Mouse (Mus musculus): ENCODE results near the gene Josd1.

Josd1 gene

DNA sequence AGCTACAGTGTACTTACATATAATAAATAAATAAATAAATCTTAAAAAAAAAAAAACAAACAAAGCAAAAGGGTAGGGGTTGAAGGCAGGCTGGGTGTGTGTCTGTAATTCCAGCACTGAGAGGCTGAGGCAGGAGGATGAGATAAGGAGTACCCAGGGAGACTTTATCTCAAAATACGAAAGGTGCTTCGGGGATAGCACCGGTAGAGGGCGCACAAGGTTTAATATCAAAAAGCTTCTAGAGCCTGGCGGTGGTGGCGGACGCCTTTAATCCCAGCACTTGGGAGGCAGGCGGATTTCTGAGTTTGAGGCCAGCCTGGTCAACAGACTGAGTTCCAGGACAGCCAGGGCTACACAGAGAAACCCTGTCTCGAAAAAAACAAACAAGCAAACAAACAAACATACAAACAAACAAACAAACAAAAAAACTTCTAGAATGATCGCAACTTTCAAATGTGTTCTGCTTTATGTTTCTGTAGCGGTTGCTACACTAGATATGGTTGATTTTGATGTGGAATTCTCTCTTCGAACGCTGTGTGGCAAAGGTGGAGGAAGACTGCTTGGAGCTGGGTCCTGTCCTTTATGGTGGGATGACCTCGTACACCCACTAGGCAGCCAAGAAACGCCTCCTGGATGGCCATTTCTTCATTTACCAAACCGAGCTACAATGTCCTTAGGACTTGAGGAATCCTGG is 29.7 kb downstream of the Josd1 start:
- DNase-seq (ENCODE audit: low spot score): peak; percentile 72

DNA sequence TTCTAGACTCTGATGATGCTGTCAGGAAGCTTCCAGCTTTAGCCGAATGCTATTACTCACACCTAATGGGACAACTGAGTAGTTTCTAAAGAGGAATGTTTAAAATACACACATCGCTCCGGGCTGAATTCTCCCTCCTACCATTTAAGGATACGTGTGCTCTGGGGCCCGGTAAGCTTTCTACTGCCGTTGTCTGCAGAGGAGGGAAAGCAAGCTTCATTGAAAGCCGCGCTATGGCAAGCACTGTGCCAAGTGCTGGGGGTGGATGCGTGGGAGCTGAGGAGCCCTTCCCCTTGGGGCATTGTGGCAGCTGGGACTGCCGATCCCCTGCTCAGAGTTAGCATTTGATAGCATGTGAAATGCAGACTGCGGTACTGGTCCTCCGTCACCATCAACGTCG is 31.3 kb downstream of the Josd1 start:
- DNase-seq (ENCODE audit: low spot score): no peak

DNA sequence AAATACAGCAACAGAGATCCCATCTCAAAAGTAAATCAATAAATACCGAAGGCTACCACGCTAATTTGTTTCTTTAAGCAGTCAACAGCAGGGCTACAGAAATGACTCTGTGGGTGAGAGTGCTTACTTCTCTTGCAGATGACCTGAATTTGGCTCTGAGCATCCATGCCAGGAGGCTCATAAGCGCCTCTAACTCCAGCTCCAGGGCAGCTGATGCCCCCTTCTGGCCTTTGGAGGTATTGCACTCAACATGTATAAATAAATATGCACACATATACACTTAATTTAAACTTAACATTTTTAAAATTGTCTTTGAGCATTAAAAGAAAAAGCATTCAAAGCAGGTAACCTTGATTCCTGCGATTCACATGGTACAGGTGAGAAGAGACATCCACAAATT is 36.2 kb downstream of the Josd1 start:
- DNase-seq (ENCODE audit: low spot score): no peak

DNA sequence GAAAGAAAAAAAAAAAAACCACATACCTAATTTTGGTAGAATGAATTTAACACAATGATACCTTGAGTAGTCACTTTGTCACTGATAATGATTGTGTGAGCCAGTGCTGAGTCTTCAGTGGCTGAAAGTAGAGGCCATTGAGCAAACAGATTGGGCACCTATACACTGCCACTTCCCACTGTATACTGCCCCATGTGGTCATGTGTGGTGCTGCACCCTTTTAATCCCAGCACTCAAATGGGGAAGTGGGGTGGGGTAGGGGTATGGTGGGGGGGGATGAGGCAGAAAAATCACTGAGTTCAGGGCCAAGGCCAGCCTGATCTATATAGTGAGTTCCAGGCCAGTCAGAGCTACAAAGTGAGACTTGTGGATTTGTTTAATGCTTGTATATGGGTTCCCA is 37.1 kb downstream of the Josd1 start:
- peak; percentile 27 for DNase-seq (ENCODE audit: low spot score)

DNA sequence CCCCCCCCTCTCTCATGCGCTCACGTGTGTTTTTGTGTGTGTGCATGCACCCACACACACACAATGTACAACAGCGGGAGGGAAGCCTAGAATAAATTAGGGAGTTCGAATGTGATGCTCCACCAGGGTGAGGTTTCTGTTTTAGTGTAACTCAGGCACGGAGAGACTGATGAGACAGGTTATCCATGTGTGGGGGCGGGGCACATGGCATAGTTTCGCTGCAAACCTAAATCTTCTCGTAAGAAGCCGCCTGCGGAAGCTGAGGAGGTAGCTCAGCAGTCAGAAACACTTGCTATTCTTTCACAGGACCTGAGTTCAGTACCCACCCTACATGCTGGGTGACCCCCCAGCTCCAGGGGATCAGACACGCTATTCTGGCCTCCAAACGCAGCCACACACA is 39.6 kb downstream of the Josd1 start:
- DNase-seq (ENCODE audit: low spot score): no peak

DNA sequence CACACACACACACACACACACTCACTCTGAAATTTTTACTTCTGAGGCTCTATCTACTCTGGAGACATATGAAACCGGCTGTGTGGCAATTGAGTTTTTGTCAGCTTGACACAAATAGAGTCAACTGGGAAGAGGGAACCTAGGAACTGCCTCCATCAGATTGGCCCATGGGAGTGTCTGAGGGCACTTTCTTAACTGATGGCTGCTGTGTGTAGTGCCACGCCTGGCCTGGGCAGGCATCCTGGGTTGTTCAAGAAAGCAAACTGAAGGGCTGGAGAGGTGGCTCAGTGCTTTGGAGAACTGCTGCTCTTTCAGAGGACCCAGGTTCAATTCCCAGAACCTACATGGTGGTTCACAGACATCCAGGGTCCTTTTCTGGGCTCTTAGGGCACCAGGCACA is 42.2 kb downstream of the Josd1 start:
- no peak for DNase-seq (ENCODE audit: low spot score)

DNA sequence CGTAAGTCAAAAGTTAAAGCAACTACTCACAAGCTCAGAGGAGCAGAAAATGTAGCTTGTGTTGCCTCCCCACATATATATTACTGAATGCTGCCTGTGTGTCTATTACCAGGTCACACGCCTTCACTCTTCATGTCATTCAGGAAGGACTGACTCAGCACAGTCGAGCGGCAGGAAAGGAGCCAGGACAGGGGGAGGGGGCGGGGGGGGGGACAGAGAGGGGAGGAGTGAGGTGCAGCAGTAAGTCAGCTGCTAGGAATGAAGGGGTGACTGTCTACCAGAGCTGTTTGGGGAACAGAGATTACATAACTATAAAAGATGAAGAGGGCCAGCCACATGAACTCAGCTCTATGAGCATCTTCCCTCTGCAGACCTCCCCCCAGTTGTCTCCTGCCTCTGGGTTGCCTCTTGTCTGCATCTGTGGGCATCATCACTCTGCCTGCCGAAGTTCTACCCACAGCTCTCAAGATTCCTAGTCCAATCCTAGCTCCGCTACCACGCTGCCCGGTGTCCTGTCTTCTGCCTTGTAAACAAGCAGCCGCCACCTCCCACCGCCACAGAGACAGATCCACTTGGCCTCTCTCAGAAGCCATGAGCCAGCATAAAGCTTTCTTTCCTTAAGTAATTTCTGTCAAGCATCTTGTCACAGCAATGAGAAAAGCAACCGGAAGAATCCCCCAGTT is 46.4 kb downstream of the Josd1 start:
- no peak for DNase-seq (ENCODE audit: low spot score)

DNA sequence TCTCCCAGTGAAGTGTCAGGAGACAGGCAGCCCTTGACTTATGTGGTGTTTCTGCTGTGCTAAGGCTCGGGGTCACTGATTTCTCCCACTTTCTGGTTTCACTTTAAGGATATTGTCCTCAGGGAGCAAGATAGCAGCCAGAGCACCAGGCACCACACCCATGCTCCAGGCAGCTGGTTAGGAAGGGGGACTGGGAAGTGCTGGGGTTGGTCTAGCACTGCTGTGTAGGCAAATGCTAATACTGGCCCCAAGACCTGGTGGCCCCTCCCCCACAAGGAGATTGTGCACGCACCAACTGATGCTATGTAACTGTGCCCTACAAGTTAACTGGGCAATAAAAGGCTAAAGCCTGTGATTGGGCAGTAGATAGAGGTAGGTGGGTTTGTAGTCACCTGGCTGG is 57.2 kb downstream of the Josd1 start:
- no peak for DNase-seq (ENCODE audit: low spot score)
